Mouse (Mus musculus) lung, embryonic 14.5 days (tissue): ENCODE measurements around the gene Ppef2. TPM values are rescaled to one million over a fixed set of nuclear protein-coding genes. Genes with fewer than 3 reads are reported as not detected.

Source experiments
- ATAC-seq: fragments of 200-750 bp; cut with Nextera tagmentation; 2 replicates; pipeline ENCODE4 v1.8.0; 2017; ENCODE audit warnings: mild to moderate bottlenecking, moderate TSS enrichment, moderate library complexity; ENCODE audit not compliant: insufficient read depth
- DNase-seq: peaks from one replicate; pipeline ENCODE4 v3.0.0-alpha.2; 2015
- H3K27ac ChIP-seq: fragments of 300-500 bp; sonication (generic); 2 replicates; pipeline ENCODE4 v1.5.1; 2014; ENCODE audit warnings: low read depth, mild to moderate bottlenecking, moderate library complexity
- H3K27me3 ChIP-seq: fragments of 300-500 bp; sonication (generic); 2 replicates; pipeline ENCODE4 v1.6.1; 2014; ENCODE audit warnings: low read length, control low read depth; ENCODE audit not compliant: insufficient read depth
- H3K36me3 ChIP-seq: fragments of 300-500 bp; sonication (generic); 2 replicates; pipeline ENCODE4 v1.6.1; 2014; ENCODE audit warnings: control low read depth; ENCODE audit not compliant: insufficient read depth
- H3K4me1 ChIP-seq: fragments of 300-500 bp; sonication (generic); 2 replicates; pipeline ENCODE4 v1.6.1; 2014; ENCODE audit warnings: antibody characterized with exemption, control low read depth; ENCODE audit not compliant: insufficient read depth
- H3K4me2 ChIP-seq: fragments of 300-500 bp; sonication (generic); 2 replicates; pipeline ENCODE4 v1.6.1; 2014; ENCODE audit warnings: mild to moderate bottlenecking
- H3K4me3 ChIP-seq: fragments of 300-500 bp; sonication (generic); 2 replicates; pipeline ENCODE4 v1.5.1; 2014; ENCODE audit warnings: low read depth, low read length
- H3K9ac ChIP-seq: fragments of 300-500 bp; sonication (generic); 2 replicates; pipeline ENCODE4 v1.6.1; 2014
- H3K9me3 ChIP-seq: fragments of 300-500 bp; sonication (generic); 2 replicates; pipeline ENCODE4 v1.6.1; 2016; ENCODE audit warnings: low read depth, low read length, control low read depth
- CTCF ChIP-seq: IDR thresholded peaks from 2 replicates; pipeline ENCODE4 v1.5.1; 2016; ENCODE audit warnings: antibody characterized with exemption, low read depth
- WGBS: fragments of 180-500 bp; shearing (Covaris S2); extraction: QIAGEN DNeasy Blood & Tissue Kit; methylation state at CpG from one replicate; pipeline ENCODE4 v1.1.7; 2014; 5-methylcytosine and 5-hydroxymethylcytosine counted together
- polyA plus RNA-seq: library from polyadenylated mRNA; unstranded; fragments of >200 nt; fragmentation: Nextera tagmentation; extraction: Ambion mirVana; gene quantifications from 2 replicates; pipeline ENCODE4 v1.2.1, GENCODE M21; 2014

Gene Ppef2
- 0.14 TPM in 1 of 2 replicates, not detected in the other for polyA plus RNA-seq

DNA sequence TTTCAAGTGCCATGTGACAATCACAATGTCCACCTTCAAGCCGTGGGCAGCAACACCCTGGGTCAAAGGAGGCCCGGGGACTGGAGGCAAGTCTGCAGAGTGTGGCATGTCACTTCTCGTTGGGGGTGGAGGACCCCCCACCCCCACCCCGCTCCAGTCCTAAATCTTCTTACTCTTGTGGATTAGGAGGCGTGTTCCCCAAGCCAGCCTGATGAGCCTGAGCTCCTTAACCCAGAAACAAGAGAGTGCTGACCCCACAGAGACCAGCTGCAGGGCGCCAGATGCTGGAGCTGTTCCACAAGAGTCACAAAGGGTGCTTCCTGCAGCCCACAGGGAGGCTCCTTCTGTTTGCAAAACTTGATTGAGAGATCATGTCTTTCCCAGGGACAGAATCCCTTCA is at the start of gene Ppef2:
Ppef2 (minus strand) TSS at position 61 of the 400 bp plus-strand sequence.
- DNase-seq: no peak

DNA sequence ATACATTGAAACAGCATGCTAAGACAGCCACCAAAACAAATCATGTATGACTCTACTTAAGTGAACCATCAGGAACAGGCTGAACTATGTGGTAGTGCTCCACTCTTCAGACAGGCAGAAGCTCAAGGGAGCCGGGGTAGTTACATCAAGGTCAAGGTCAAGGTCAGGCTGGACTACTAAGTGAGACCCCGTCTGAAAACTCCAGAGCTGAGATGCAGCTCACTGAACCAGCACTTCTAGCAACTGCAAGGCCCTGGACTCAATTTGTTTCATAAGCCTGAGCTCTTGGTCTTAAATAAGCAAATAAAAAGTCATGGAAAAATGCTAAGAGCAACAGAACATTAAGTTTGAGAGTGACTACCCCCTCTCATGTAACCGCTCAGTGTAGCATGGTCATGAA is 48.2 kb upstream of the Ppef2 start:
- Histone ChIP-seq H3K9me3 (no peaks in the 10 kb centered on the region), H3K9ac (no peak overlapping the region), H3K4me3 (no peak overlapping the region), H3K4me2 (no peak overlapping the region), H3K36me3 (peaks cover 67% of the 10 kb centered on the region), H3K27me3 (no peaks in the 10 kb centered on the region), H3K4me1 (no peaks in the 10 kb centered on the region), H3K27ac (no peak overlapping the region)
- WGBS: 77% methylated on average over 3 of the region's 3 CpGs
- DNase-seq: no peak
- no peak for ATAC-seq
- TF ChIP-seq CTCF: no peak

More for the DNA sequence above, at the start of gene Ppef2:
- Histone ChIP-seq H3K36me3 (no peaks in the 10 kb centered on the region), H3K27me3 (no peaks in the 10 kb centered on the region), H3K4me1 (no peaks in the 10 kb centered on the region), H3K4me3 (no peak within 1 kb of the TSS), H3K4me2 (no peak within 1 kb of the TSS), H3K9ac (no peak within 1 kb of the TSS), H3K9me3 (no peaks in the 10 kb centered on the region), H3K27ac (no peak within 1 kb of the TSS)
- ATAC-seq: no peak
- WGBS: 19% methylated on average over 6 of the region's 6 CpGs
- TF ChIP-seq CTCF: no peak

DNA sequence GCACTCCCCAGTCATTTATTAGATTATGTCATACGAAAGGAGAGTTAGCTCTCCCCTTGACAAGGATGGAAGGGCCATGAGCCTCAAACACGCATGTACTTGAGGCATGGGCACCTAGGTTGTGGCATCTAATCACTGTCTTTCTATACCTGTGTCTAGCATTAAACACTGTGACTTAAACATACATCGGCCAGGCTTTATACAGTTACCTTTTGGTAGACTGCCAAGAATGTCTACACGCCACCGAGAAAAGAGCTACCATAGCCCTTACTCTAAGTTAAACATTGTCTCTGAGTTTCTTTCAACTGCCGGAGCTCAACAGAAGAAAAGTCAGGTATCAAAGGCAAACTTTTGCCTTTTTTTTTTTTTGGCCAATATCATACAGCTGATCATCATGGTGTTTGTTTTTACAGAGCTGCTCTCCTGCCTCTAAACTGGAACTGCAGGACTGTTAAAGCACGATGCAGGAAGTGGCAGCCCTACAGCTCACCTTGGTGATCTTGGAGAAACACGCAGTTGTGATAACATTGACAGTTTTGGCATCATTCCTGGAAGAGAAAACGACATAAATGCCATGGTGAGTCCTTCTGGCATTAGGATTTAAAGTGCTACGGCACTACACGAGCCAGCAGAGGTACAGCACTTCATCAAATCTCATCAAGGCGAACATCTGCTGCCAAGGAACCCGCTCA is 46.2 kb upstream of the Ppef2 start:
- H3K4me3 ChIP-seq: no peak overlapping the region
- peaks cover 79% of the 10 kb centered on the region for H3K36me3 ChIP-seq
- WGBS: 82% methylated on average over 13 of the region's 13 CpGs
- no peak overlapping the region for H3K4me2 ChIP-seq
- DNase-seq (no peak), ATAC-seq (no peak)
- no peak overlapping the region for H3K9ac ChIP-seq
- no peak overlapping the region for H3K27ac ChIP-seq
- H3K9me3 ChIP-seq: no peaks in the 10 kb centered on the region
- H3K4me1 ChIP-seq: no peaks in the 10 kb centered on the region
- no peaks in the 10 kb centered on the region for H3K27me3 ChIP-seq
- TF ChIP-seq CTCF: no peak

DNA sequence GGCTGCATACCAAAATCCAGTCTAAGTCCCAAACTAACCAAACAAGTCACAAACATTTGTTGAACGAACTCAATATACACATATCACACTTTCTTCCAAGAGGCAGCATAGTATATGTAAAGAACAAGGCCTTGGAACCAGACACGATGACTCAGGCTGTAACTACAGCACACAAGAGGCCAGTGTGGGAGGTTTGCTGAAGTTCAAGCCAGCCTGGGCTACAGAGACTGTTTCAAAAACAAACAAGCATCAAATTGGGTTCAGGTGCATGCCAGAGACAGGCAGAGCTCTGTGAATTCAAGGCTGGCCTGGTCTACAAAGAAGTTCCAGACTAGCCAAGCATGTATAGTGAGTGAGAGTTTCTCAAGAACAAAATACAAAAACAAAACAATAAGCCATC is 38.4 kb upstream of the Ppef2 start:
- no peaks in the 10 kb centered on the region for H3K27me3 ChIP-seq
- no peak overlapping the region for H3K4me2 ChIP-seq
- H3K36me3 ChIP-seq: peaks cover 89% of the 10 kb centered on the region
- DNase-seq: no peak
- no peaks in the 10 kb centered on the region for H3K4me1 ChIP-seq
- no peaks in the 10 kb centered on the region for H3K9me3 ChIP-seq
- WGBS: 89% methylated on average over 2 of the region's 2 CpGs
- H3K4me3 ChIP-seq: no peak overlapping the region
- no peak for ATAC-seq
- no peak overlapping the region for H3K9ac ChIP-seq
- no peak overlapping the region for H3K27ac ChIP-seq
- TF ChIP-seq CTCF: no peak

DNA sequence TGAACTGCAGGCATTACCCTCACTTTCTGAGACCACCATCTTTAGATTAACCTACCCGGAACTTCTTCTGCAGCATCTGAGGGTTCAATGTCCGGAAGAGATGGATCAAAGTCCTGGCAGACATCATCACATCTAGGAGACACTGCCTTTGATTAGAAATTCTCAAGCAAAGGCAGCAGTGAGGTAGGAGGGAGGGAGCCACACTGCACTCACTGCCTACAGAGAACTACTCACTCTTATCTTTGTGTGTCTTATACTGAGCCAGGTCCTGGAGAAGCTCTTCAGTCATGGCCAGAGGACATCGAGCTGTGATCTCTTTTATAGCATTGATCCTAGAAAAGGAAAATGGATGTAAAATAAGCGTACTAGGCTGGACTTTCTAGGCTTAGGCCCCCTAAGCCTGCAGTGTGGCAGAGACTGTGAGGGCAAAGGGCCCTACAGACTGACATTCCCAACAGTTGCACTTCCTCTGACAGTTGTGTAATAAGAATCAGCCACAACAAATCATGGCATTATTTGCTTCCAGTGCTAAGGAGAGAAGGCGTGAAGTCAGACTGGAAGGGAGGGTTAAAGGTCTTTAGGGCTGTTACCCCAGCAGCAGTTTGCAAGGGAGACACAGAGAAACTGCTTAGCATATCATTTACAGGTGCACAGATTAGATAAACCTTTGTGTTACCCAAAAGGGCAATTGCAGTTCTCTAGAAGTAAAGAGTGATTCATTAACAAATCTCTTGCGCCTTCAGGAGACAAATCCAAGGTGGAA is 35.8 kb upstream of the Ppef2 start:
- no peak for DNase-seq
- 87% methylated on average over 6 of the region's 6 CpGs for WGBS
- peaks cover 93% of the 10 kb centered on the region for H3K36me3 ChIP-seq
- no peaks in the 10 kb centered on the region for H3K9me3 ChIP-seq
- H3K9ac ChIP-seq: no peak overlapping the region
- H3K27me3 ChIP-seq: no peaks in the 10 kb centered on the region
- ATAC-seq: no peak
- no peak overlapping the region for H3K4me2 ChIP-seq
- H3K4me3 ChIP-seq: no peak overlapping the region
- no peak overlapping the region for H3K27ac ChIP-seq
- no peak for TF ChIP-seq CTCF
- no peaks in the 10 kb centered on the region for H3K4me1 ChIP-seq

DNA sequence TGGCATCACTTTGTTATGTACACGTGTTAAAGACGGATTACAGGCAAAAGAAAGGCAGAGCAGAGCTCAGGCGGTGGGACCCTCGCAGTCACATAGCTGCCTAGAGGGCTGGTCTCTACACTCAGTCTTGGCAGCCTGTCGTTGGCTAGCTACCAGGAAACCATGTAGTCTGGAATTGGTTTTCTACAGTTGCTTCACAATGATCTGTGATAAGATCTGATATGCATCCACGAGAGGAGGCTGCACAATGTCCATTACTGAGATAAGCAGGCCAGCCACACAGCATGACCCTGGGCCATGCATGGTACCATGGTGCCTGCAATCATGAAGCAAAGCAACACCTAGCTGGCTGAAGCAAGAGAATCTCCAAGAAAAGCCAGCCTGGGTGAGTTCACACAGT is 31.8 kb upstream of the Ppef2 start:
- Histone ChIP-seq H3K27ac (no peak overlapping the region), H3K9me3 (no peaks in the 10 kb centered on the region), H3K4me1 (no peaks in the 10 kb centered on the region), H3K27me3 (no peaks in the 10 kb centered on the region), H3K4me3 (no peak overlapping the region), H3K4me2 (no peak overlapping the region), H3K9ac (no peak overlapping the region), H3K36me3 (peaks cover 79% of the 10 kb centered on the region)
- no peak for TF ChIP-seq CTCF
- DNase-seq: no peak
- 79% methylated on average over 6 of the region's 6 CpGs for WGBS
- no peak for ATAC-seq

DNA sequence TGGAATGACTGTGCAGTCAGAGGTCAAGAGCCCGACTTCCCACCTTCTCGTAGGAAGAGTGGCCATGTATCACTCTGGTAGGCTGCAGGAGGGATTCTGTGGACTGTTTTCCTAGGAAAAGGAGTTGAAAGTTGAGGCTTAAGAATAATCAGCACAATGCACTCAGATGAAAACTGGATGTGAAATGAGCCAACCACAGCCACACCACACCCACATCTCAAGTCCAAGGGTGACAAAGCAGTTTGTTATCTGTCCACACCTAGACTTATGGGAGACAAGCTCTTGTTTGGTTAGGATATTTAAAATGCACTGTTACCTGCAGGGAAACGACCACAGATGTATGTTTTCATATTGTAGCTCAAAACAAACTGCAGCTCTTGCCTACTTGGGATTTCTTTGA is 27.0 kb upstream of the Ppef2 start:
- no peak overlapping the region for H3K4me3 ChIP-seq
- no peak overlapping the region for H3K9ac ChIP-seq
- peaks cover 33% of the 10 kb centered on the region for H3K36me3 ChIP-seq
- WGBS: 51% methylated on average over 3 of the region's 3 CpGs
- H3K27me3 ChIP-seq: no peaks in the 10 kb centered on the region
- ATAC-seq (no peak), DNase-seq (no peak)
- TF ChIP-seq CTCF: no peak
- H3K27ac ChIP-seq: no peak overlapping the region
- H3K4me1 ChIP-seq: no peaks in the 10 kb centered on the region
- H3K9me3 ChIP-seq: no peaks in the 10 kb centered on the region
- H3K4me2 ChIP-seq: no peak overlapping the region
